Mouse (Mus musculus) heart, adult 2 months (tissue): Measurements from ENCODE around the gene Socs2.

Experiments used
- CTCF ChIP-seq: fragments of 200-600 bp; IDR thresholded peaks from 2 replicates; pipeline ENCODE4 v1.8.1; 2022; ENCODE audit warnings: antibody characterized with exemption, mild to moderate bottlenecking, moderate library complexity
- EP300 ChIP-seq: fragments of 200-500 bp; IDR thresholded peaks from 2 replicates; pipeline ENCODE4 v1.6.1; 2011; ENCODE audit warnings: low read depth, low read length, control low read depth; ENCODE audit not compliant: insufficient read depth
- POLR2A ChIP-seq: fragments of 200-500 bp; IDR thresholded peaks from 2 replicates; pipeline ENCODE4 v1.6.1; 2011; ENCODE audit warnings: mild to moderate bottlenecking, low read depth, low read length, control low read depth; ENCODE audit not compliant: insufficient read depth

GRCm38 (mm10) chr10:95449033-95449432 lies 32.1 kb upstream of the Socs2 start:
- TF ChIP-seq CTCF: no peak
- no peak for TF ChIP-seq POLR2A
- no peak for TF ChIP-seq EP300
